Mouse (Mus musculus) liver, postnatal 0 days (tissue): ENCODE results near the gene Pde9a. TPM values are rescaled to one million over a fixed set of nuclear protein-coding genes. Genes with fewer than 3 reads are reported as not detected.

ENCODE experiments used
- ATAC-seq: fragments of 200-750 bp; cut with Nextera tagmentation; 2 replicates; pipeline ENCODE4 v1.8.0; 2017; ENCODE audit warnings: mild to moderate bottlenecking, moderate library complexity
- DNase-seq: peaks from one replicate; pipeline ENCODE4 v3.0.0-alpha.2; 2016
- H3K27ac ChIP-seq: fragments of 300-500 bp; sonication (generic); 2 replicates; pipeline ENCODE4 v1.5.1; 2014; ENCODE audit warnings: antibody characterized with exemption, moderate library complexity, mild to moderate bottlenecking, low read depth
- H3K27me3 ChIP-seq: fragments of 300-500 bp; sonication (generic); 2 replicates; pipeline ENCODE4 v1.6.1; 2014; ENCODE audit warnings: low read length, control low read depth, mixed read lengths; ENCODE audit not compliant: insufficient read depth
- H3K36me3 ChIP-seq: fragments of 300-500 bp; sonication (generic); replicated peaks from 2 replicates; pipeline ENCODE4 v1.6.1; 2014; ENCODE audit warnings: mild to moderate bottlenecking, control low read depth, low read length, moderate library complexity, mixed read lengths; ENCODE audit not compliant: insufficient read depth
- H3K4me1 ChIP-seq: fragments of 300-500 bp; sonication (generic); 2 replicates; pipeline ENCODE4 v1.6.1; 2014; ENCODE audit warnings: antibody characterized with exemption, mild to moderate bottlenecking, control low read depth; ENCODE audit not compliant: insufficient read depth
- H3K4me2 ChIP-seq: fragments of 300-500 bp; sonication (generic); 2 replicates; pipeline ENCODE4 v1.6.1; 2014; ENCODE audit warnings: low read depth, mild to moderate bottlenecking, low read length, moderate library complexity, mixed read lengths
- H3K4me3 ChIP-seq: fragments of 300-500 bp; sonication (generic); 2 replicates; pipeline ENCODE4 v1.5.1; 2014; ENCODE audit warnings: low read depth, low read length
- H3K9ac ChIP-seq: fragments of 300-500 bp; sonication (generic); replicated peaks from 2 replicates; pipeline ENCODE4 v1.6.1; 2014; ENCODE audit warnings: mild to moderate bottlenecking, moderate library complexity
- H3K9me3 ChIP-seq: fragments of 300-500 bp; sonication (generic); 2 replicates; pipeline ENCODE4 v1.6.1; 2016; ENCODE audit warnings: mild to moderate bottlenecking, control low read depth, low read length, mixed read lengths
- CTCF ChIP-seq: sonication (generic); IDR thresholded peaks from 2 replicates; pipeline ENCODE4 v1.5.1; 2016; ENCODE audit warnings: antibody characterized with exemption, low read depth
- EP300 ChIP-seq: IDR thresholded peaks from 2 replicates; pipeline ENCODE4 v1.6.1; 2016; ENCODE audit warnings: antibody characterized with exemption, low read depth, mild to moderate bottlenecking
- WGBS: fragments of 180-500 bp; shearing (Covaris S2); extraction: QIAGEN DNeasy Blood & Tissue Kit; methylation state at CpG from one replicate; pipeline ENCODE4 v1.1.7; 2014; ENCODE audit not compliant: insufficient replicate concordance; 5-methylcytosine and 5-hydroxymethylcytosine counted together
- polyA plus RNA-seq: library from polyadenylated mRNA; unstranded; fragments of >200 nt; fragmentation: Nextera tagmentation; extraction: Ambion mirVana; gene quantifications from 2 replicates; pipeline ENCODE4 v1.2.1, GENCODE M21; 2015

Gene Pde9a
- polyA plus RNA-seq, 1 experiment from 2014 or later = 7.6 TPM

GRCm38 (mm10) chr17:31521948-31522347 is 135.9 kb downstream of the Pde9a start:
- Histone ChIP-seq H3K4me2 (no peak overlapping the region), H3K4me3 (no peak overlapping the region), H3K9me3 (no peaks in the 10 kb centered on the region), H3K27ac (no peak overlapping the region), H3K27me3 (no peaks in the 10 kb centered on the region), H3K9ac (no peak overlapping the region), H3K36me3 (peaks cover 20% of the 10 kb centered on the region), H3K4me1 (peaks cover 7% of the 10 kb centered on the region)
- ATAC-seq (no peak), DNase-seq (no peak)
- TF ChIP-seq CTCF (no peak), EP300 (no peak)
- WGBS = 88% methylated on average over 6 of the region's 6 CpGs

DNA sequence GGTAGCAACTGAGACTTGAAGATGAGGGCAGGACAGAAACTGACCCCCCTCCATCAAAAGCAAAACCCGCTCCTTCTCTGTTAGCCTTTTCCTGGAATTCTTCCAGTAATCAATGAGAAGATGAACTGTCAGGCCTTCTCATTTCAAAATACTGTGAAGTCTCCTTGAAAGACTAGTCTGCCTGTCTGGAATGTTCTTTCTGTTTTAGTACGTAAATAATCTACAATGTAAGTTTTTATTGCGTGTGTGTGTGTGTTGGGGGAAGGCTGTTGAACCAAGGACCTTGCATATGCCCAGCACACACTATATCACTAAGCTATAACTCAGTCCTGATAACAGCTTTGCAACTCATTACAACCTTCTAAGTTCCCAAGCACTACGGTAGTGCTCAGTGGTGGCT is 139.1 kb downstream of the Pde9a start:
- WGBS = 82% methylated on average over 4 of the region's 4 CpGs
- DNase-seq = no peak
- TF ChIP-seq CTCF (no peak), EP300 (no peak)
- Histone ChIP-seq H3K36me3 (peaks cover 41% of the 10 kb centered on the region), H3K4me2 (no peak overlapping the region), H3K27me3 (no peaks in the 10 kb centered on the region), H3K4me3 (no peak overlapping the region), H3K9me3 (no peaks in the 10 kb centered on the region), H3K27ac (0 out of 2 replicates have a peak overlapping the region, but pooled peaks have one; percentile 55), H3K9ac (no peak overlapping the region), H3K4me1 (peaks cover 7% of the 10 kb centered on the region)
- ATAC-seq = no peak

- WGBS = 100% methylated on average over 3 of the region's 3 CpGs
- H3K9ac ChIP-seq = no peak overlapping the region
- DNase-seq (no peak), ATAC-seq (no peak)
- no peaks in the 10 kb centered on the region for H3K27me3 ChIP-seq
- H3K27ac ChIP-seq = no peak overlapping the region
- H3K4me2 ChIP-seq = no peak overlapping the region
- H3K36me3 ChIP-seq = peaks cover 46% of the 10 kb centered on the region
- H3K9me3 ChIP-seq = no peaks in the 10 kb centered on the region
- no peak for TF ChIP-seq CTCF
- no peak for TF ChIP-seq EP300
- peaks cover 7% of the 10 kb centered on the region for H3K4me1 ChIP-seq
- H3K4me3 ChIP-seq = no peak overlapping the region
Measured at GRCm38 (mm10) chr17:31525816-31526215, 139.8 kb downstream of the Pde9a start.

Other genes with a start within 250 kb of the Pde9a start
- gene Tff2, start 241.9 kb upstream of the Pde9a start, polyA plus RNA-seq = 0.33 and 0.39 TPM in 2 replicates
- gene Tff1, start 220.9 kb upstream of the Pde9a start, polyA plus RNA-seq = not detected in 2 replicates
- 0.62 and 0.73 TPM in 2 replicates for gene Tmprss3, start 187.2 kb upstream of the Pde9a start, polyA plus RNA-seq
- 4.2 and 4.6 TPM in 2 replicates for gene Ubash3a, start 178.3 kb upstream of the Pde9a start, polyA plus RNA-seq
- gene Rsph1, start 108.8 kb upstream of the Pde9a start, polyA plus RNA-seq = 0.90 and 1.0 TPM in 2 replicates
- gene Slc37a1, start 99.4 kb upstream of the Pde9a start, polyA plus RNA-seq = 4.3 and 4.5 TPM in 2 replicates
- gene Wdr4, start 133.8 kb downstream of the Pde9a start, polyA plus RNA-seq = 8.9 and 10.0 TPM in 2 replicates
- 213 and 215 TPM in 2 replicates for gene Ndufv3, start 133.9 kb downstream of the Pde9a start, polyA plus RNA-seq
- gene Pknox1, start 178.5 kb downstream of the Pde9a start, polyA plus RNA-seq = 5.5 and 6.1 TPM in 2 replicates